Mouse (Mus musculus) erythroblast, embryonic 14.5 days (primary cell): Measurements from ENCODE around the gene Gtf2f1.

Experiments
- GATA1 ChIP-seq: IDR thresholded peaks from 2 replicates; pipeline ENCODE4 v1.6.1; 2012; ENCODE audit warnings: low read length, inconsistent platforms, mixed read lengths
- TAL1 ChIP-seq: IDR thresholded peaks from 3 replicates; pipeline ENCODE4 v1.6.1; 2012; ENCODE audit warnings: low read length, inconsistent platforms, mixed read lengths

GRCm38 (mm10) chr17:57032854-57033253 is 21.8 kb upstream of the Gtf2f1 start:
- TF ChIP-seq GATA1 (no peak), TAL1 (no peak)
